Mouse (Mus musculus) liver (tissue): ENCODE measurements at regions not wholly inside any gene's neighbourhood (a gene's known extent, or its start where the extent isn't known, plus 50 kb on each side); places are given as distances from the start of the nearest gene placed in this dataset.

Source experiments
- DNase-seq: peaks from one replicate; pipeline ENCODE4 v3.0.0-alpha.2; 2020; ENCODE audit warnings: mixed read lengths

DNA sequence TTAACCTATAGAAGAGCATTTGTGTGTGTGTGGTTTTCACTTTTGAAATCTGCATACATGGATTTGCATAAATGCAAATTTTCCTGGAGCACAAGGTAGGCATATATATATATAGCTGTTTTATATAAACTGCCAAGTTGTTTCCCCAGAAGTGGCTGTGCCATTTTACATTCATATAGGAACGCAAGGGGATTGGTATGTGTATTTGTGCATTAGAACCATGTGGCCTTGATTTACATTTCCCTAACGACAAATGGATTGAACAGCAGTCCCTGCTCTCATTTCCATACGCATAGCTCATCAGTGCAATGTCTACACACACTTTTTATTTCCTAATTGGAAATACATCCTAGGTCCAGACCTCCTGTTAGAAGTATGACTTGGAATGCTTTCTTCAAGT lies 1069.9 kb downstream of the Synb start:
- DNase-seq = no peak

GRCm38 (mm10) chr14:68219025-68219595 lies 1075.0 kb downstream of the Synb start:
- DNase-seq = no peak

GRCm38 (mm10) chr14:68218471-68218870 lies 1075.6 kb downstream of the Synb start:
- no peak for DNase-seq

- DNase-seq = no peak
Observed at GRCm38 (mm10) chr14:68217986-68218385, 1076.1 kb downstream of the Synb start.

- no peak for DNase-seq
Observed at GRCm38 (mm10) chr14:68213879-68214278, 1080.2 kb downstream of the Synb start.

GRCm38 (mm10) chr14:68198802-68199201 lies 1095.3 kb downstream of the Synb start:
- no peak for DNase-seq

DNA sequence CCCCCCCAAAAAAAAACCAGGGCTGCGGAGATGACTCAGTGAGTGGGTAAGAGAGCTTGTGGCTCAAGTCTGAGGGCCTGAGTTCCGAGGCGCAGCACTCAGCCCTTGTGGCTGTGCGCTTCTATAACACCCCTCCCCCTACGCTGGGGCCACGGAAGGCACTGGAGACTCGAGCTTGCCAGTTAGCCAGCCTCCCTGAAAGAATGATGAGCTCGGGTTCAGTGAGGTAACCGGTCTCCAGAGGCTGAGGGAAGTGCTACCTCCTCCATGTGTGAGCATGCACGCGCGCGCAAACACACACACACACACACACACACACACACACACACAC lies 1096.7 kb downstream of the Synb start:
- DNase-seq = peak; percentile 5

GRCm38 (mm10) chr14:68196762-68197469 lies 1097.2 kb downstream of the Synb start:
- DNase-seq = no peak

- no peak for DNase-seq
Observed at GRCm38 (mm10) chr14:68196201-68196600, 1097.9 kb downstream of the Synb start.

DNA sequence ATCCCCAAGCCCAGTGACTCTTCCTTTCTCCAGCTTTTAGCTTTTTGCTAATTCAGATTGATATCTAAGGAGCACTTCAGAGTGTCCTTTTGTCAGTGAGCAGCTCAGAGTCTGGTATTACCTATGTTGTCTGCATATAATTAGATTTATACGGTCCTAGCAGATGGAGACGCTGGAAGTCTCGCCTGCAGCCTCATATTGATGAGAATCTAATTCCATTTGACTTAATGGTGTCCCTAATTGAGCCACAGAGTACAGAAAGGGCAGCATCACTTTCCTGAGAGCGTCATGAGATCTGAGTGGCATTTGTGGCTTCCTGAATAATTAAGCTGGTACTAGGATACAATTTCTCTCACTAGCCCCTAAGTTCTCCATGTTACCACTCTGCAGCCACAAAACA lies 1104.2 kb downstream of the Synb start:
- no peak for DNase-seq

DNA sequence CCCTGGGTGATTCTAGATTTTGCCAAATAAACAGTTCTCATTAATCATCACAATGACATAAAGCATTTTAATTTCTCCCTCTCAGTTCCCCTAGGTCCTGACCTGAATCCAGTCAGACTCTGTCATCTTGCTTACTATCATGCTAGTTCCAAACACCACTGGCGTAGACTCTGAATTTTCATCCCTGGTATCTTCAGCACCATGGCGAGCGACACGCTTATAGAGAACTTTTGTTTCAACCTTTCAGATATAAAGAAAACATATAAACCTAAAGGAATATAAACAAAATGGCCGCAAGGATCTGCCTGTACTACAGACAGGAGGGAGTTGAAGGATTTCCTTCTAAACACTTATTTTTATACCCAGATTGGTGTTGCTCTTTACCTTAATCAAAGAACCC lies 1105.8 kb downstream of the Synb start:
- DNase-seq = no peak

DNA sequence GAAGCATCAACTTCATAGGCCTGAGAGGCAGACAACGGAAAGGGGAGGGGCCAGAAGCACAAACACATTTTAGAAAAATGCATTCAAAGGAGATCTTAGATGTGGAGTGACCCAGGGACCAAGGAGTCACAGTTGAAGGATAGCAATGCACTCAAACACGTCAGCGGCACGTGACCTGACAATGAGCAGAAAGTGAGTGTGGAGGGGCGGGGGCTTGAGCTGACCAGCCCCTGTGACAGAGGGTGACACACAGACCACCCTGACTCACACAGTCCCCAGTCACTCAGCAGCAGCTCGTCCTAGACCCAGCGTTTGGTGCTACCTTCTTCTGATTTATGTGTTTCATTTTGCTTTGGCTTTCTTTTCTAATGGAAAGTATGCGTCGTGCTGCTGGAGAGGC lies 1111.5 kb downstream of the Synb start:
- DNase-seq = no peak

DNA sequence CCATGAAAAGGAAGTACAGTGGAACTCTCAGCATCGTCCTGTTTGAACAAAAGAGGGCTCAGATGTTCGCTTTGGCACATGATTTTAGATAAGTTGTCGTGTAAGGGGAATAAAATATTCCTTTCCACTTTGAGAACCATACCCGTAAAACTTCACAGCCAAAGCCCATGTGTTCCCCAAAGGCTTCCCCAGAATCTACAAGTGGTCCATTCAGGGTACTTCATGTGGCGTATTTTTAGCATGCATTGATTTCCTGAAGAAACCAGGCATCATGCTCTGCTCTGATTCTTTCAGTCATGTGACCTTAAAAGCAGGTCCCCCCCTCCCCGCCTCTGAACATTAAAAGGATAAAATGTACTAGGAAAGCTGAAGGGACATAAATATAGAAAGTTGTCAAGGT lies 1112.9 kb downstream of the Synb start:
- no peak for DNase-seq
